Mouse (Mus musculus): ENCODE data around the gene Col25a1.
A peak's percentile ranks its signal among the peaks of the same experiment; 100 is the strongest.

Col25a1 gene

GRCm38 (mm10) chr3:130488839-130489238, 357.5 kb downstream of the Col25a1 start:
- DNase-seq, result no peak

- no peak for DNase-seq
Observed at GRCm38 (mm10) chr3:130494192-130494591, 362.9 kb downstream of the Col25a1 start.

DNA sequence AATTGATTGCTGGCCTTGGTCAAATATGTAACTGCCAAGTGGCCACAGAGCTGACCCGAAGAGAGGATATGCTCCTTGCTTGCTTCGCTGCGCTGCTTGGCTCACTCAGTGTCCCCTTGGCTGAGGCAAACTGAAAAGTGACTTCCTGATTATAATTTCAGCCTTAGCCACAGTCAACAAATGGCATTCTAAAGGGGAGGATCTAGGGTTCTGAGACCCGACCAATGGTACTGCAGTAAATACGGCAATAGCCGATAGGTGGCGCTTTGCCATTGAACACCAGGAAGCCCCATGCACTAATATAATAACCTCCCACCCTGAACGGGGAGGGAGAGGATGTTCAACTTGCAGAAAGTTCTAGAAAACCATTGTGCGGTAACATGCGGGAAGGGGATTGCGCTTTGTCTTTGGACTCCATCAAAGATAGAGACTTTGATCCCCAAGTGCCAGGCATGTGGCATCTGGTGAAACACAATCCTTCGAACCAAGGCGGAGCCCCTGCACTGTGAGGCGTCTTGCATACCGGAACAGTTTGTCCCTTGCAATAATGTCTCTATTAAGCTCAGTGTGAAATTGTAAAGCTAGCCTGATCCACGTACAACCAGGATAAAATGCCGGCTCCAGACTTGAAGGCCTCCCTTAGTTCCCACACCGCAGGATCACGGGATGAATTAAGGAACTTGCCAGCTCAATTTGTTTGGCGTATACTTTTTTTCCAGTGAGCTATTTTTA, 363.5 kb downstream of the Col25a1 start:
- DNase-seq, result peak; percentile 42

- DNase-seq, result no peak
Observed at GRCm38 (mm10) chr3:130497036-130497435, 365.7 kb downstream of the Col25a1 start.

DNA sequence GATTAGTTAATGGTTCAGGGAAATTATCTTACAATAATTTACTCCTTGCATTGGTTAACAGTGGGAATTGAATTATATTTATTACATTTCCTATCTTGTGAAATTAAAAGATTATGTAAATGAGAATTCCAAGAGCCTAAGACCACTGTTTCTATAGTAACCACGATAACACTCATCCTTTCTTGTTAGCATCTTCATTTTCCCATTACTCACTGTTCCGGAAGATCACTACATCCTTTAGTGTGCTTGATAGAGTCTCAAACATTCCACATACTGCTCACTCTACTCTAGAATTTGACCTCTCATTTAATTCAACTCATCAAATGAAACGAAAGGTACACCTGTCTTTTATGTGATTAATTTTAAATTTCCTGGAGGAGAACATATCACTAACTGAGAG, 370.4 kb downstream of the Col25a1 start:
- DNase-seq, result no peak

GRCm38 (mm10) chr3:130508330-130508729, 377.0 kb downstream of the Col25a1 start:
- no peak for DNase-seq

GRCm38 (mm10) chr3:130518457-130518879, 387.2 kb downstream of the Col25a1 start:
- no peak for DNase-seq

- no peak for DNase-seq
Observed at GRCm38 (mm10) chr3:130521834-130522476, 390.7 kb downstream of the Col25a1 start.

DNA sequence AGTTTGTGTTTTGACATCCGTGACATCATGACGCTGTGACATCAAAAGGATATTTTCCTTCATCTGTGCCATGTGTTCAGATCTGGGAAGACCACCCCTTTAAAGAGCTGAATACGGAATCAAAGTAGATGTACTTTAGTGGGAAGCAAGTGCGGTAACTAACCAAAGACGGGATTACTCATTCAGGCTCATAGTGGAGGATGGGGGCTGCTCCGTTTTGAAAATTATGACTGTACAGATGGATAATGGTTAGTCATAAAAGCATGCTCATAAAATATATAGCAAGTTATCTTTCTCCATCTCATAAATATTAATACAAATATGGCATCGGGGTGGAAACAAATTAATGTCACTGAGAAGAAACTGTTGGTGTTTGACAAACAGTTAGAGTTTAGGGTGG, 391.7 kb downstream of the Col25a1 start:
- DNase-seq, result no peak

DNA sequence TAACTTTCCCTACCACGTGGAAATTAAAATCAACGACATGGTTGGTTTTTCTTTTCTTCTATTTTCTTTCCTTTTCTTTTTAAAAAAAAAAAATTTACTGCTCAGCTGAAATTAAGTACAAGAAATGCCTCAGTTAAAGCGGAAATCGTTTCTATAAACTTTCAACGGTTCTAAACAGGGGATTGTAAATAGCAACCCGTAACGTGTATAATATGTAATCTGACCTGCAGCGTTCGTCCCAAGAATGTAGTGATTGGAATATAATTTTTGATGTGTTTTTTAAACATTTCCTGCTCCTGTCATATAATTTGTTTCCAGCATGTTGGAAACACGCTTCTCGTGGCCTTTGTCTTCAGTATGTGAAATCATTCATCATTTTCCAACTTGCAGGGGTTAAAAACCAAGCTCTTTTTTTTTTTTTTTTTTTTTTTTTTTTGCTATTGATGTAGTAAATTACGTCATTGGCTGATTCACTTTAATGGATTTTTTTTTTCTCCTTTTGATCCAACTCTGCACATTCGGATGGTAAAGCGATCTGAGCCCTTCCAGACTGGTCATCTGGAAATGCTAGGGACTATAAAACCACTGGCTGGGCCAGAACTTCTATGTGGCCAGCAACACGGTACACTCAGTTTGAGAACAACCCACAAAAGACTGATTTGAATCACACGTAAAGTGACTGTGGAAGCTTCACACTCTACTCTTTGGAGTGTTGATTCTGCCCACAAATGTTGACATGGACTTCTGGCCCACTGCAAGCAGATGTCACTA, 393.3 kb downstream of the Col25a1 start:
- DNase-seq, result no peak

- DNase-seq, result no peak
Observed at GRCm38 (mm10) chr3:130535021-130535420, 403.7 kb downstream of the Col25a1 start.

DNA sequence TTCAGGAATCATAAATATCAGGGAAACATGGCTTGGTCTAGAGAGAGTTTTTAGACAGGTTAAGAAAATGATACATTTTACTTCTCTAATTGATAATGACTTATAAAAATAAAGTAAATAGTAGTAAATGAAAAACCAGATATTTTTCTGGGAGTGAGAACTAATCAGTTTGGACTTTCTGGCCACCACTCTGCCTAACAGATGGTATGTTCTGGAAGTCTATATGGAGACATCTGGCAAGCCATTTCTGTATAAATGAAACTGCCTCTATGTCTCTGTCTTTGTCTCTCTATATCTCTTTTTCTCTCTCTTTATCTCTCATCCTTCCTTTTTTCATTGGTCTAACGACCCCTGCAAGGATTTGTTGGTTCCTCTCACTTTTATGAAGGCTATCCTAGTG, 410.2 kb downstream of the Col25a1 start:
- DNase-seq, result no peak

- no peak for DNase-seq
Observed at GRCm38 (mm10) chr3:130545995-130546394, 414.7 kb downstream of the Col25a1 start.

DNA sequence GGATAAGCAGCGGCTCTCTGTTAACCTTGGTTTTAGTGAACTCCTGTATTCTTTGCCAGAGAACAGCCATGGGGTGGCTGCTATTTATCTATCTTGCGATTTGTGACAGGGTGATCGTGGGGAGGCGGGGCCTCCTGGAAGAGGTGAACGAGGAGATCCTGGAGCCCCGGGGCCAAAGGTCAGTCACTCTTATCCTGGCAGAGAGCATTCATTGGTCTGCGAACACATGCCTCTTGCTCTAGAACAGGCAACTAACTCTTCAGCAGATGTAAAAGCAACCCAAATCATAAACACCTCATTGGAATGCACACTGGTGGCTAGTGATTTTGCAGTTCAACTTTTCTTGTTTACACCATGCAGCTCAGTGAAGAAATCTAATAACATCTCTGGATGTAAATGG, 417.8 kb downstream of the Col25a1 start:
- no peak for DNase-seq

GRCm38 (mm10) chr3:130556263-130556662, 425.0 kb downstream of the Col25a1 start:
- no peak for DNase-seq

GRCm38 (mm10) chr3:130565586-130565985, 434.3 kb downstream of the Col25a1 start:
- DNase-seq, result no peak

DNA sequence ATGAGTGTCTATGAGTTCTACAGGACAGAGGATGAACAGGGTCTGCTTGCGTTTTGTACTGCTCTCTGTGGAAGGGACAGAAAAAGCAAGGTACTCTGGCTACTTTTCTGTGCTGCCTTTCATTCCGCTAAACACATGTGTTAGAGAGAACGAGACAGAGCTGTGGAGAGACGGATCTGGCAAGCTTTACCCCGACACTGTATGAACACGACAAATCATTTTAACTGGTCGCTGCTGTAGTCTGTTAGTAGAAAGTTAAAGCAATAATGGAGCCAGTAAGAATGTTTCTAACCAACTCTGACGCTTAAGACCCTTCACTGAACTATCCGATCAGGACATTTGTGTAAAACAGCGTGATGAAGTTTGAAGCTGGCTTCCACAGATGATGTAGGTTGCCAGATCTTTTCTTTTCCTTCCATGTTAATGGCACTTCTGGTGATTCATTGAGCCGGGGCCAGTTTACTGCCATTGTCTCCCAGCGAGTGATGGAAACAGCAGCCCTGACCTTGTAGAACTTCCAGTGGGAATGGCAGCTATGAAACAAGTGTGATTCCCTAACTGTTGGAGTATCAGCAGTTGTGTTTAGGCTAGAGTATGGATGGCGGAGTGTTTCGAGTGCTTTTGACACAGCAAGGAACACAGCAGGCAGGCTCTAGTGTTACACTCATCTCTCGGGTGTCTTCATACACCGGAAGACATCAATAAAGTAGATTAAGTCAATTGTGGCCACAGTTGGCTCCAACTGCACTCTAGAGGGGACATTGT, 437.2 kb downstream of the Col25a1 start:
- DNase-seq, result peak in 1 of 2 experiments; percentile 16

GRCm38 (mm10) chr3:130573243-130573642, 441.9 kb downstream of the Col25a1 start:
- no peak for DNase-seq

DNA sequence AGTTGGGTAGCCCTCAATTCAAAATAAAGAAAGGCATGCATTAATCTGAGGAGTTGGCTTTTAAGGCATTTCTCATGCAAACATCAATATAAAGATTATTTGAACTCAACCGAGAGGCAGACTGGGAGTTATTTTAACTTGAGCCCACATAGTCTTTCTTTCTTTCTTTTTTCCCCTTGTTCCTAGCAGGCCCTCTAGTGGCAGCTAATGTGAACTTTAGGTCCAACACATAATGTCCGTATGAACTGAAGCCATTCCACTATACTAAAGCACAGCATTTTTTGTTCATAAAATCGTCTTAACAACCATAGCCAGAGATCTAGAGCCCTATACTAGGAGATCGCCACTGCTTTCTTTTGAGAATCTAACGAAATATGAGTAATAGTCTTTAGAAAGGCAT, 443.4 kb downstream of the Col25a1 start:
- DNase-seq, result peak; percentile 56 to 61

DNA sequence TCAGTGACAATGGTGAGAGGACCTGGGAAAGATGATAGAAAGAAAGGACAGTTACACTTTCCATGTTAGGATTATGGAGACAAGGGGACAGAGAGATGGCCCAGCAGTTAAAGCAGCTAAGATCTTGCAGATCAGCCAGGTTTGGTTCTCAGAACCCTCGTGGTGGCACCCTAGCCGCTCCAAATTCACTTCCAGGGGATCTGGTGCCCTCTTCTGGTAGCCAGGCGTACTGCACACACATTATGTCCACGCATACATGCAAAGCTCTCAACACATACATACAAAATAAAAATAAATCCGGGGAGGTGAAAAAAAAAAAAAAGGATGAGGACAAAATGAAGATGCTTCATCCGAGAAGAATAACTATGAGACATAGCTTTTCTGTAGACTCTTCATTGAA, 445.4 kb downstream of the Col25a1 start:
- DNase-seq, result peak; percentile 51 to 58

DNA sequence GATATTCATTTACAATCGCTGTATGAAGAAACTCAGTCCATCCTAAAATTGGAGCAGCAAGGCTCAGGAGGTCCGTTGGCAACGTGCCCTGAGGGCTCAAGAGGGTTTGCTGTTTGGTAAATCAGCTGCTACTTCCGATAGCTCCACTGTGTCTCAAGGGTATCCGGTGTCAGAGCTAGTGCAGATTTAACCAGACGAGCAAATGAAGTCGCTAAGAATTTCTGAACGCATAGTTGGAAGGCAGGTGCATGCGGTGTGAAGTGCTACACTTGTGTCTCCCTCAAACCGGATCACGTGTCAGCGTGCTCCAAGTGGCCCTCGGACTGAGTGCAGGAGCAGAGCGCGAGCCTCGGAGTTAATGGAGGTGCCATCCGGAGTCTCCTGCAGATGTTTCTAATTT, 448.2 kb downstream of the Col25a1 start:
- DNase-seq, result peak; percentile 44 to 57

GRCm38 (mm10) chr3:130581577-130581976, 450.3 kb downstream of the Col25a1 start:
- DNase-seq, result no peak

All from kidney, postnatal 4 days (tissue).